Mouse (Mus musculus): ENCODE results near the gene Gm19426. TPM values are rescaled to one million over a fixed set of nuclear protein-coding genes. Genes with fewer than 3 reads are reported as not detected.

Gm19426 gene
- polyA plus RNA-seq (2012; rRNA removed), result 2.8 and 3.7 TPM in 2 replicates

- DNase-seq (ENCODE audit: extremely low spot score in 1 of 2, low spot score in 1 of 2), result peak; percentile 57 to 66
These were observed at the start of gene Gm19426 for GRCm38 (mm10) chr2:84743561-84743960. Gene Gm19426, minus strand, starts transcription at chr2:84743655.

GRCm38 (mm10) chr2:84793154-84793553 lies 49.7 kb upstream of the Gm19426 start:
- no peak for DNase-seq (ENCODE audit: extremely low spot score in 1 of 2, low spot score in 1 of 2)

- DNase-seq (ENCODE audit: extremely low spot score in 1 of 2, low spot score in 1 of 2), result no peak
These were observed 49.1 kb upstream of the Gm19426 start for GRCm38 (mm10) chr2:84792516-84792915.

- DNase-seq (ENCODE audit: extremely low spot score in 1 of 2, low spot score in 1 of 2), result no peak
These were observed 47.0 kb upstream of the Gm19426 start for GRCm38 (mm10) chr2:84790418-84790817.

- no peak for DNase-seq (ENCODE audit: extremely low spot score in 1 of 2, low spot score in 1 of 2)
These were observed 44.9 kb upstream of the Gm19426 start for GRCm38 (mm10) chr2:84788316-84788715.

- DNase-seq (ENCODE audit: extremely low spot score in 1 of 2, low spot score in 1 of 2), result peak in 1 of 2 experiments; percentile 6
These were observed 40.5 kb upstream of the Gm19426 start for GRCm38 (mm10) chr2:84783840-84784566.

GRCm38 (mm10) chr2:84783315-84783714 lies 39.9 kb upstream of the Gm19426 start:
- DNase-seq (ENCODE audit: extremely low spot score in 1 of 2, low spot score in 1 of 2), result no peak

GRCm38 (mm10) chr2:84779210-84779609 lies 35.8 kb upstream of the Gm19426 start:
- no peak for DNase-seq (ENCODE audit: extremely low spot score in 1 of 2, low spot score in 1 of 2)

- no peak for DNase-seq (ENCODE audit: extremely low spot score in 1 of 2, low spot score in 1 of 2)
These were observed 34.3 kb upstream of the Gm19426 start for GRCm38 (mm10) chr2:84777706-84778105.

- no peak for DNase-seq (ENCODE audit: extremely low spot score in 1 of 2, low spot score in 1 of 2)
These were observed 32.2 kb upstream of the Gm19426 start for GRCm38 (mm10) chr2:84775665-84776064.

GRCm38 (mm10) chr2:84775241-84775640 lies 31.8 kb upstream of the Gm19426 start, which contains the start of gene Serping1:
Gene Serping1, minus strand, starts transcription at chr2:84775444.
- DNase-seq (ENCODE audit: extremely low spot score in 1 of 2, low spot score in 1 of 2), result no peak

- peak in 1 of 2 experiments; percentile 4 for DNase-seq (ENCODE audit: extremely low spot score in 1 of 2, low spot score in 1 of 2)
These were observed 31.3 kb upstream of the Gm19426 start for GRCm38 (mm10) chr2:84774751-84775150.

- no peak for DNase-seq (ENCODE audit: extremely low spot score in 1 of 2, low spot score in 1 of 2)
These were observed 29.7 kb upstream of the Gm19426 start for GRCm38 (mm10) chr2:84773195-84773594.

- DNase-seq (ENCODE audit: extremely low spot score in 1 of 2, low spot score in 1 of 2), result no peak
These were observed 29.0 kb upstream of the Gm19426 start for GRCm38 (mm10) chr2:84772454-84772853.

- no peak for DNase-seq (ENCODE audit: extremely low spot score in 1 of 2, low spot score in 1 of 2)
These were observed 27.0 kb upstream of the Gm19426 start for GRCm38 (mm10) chr2:84770501-84770900.

- no peak for DNase-seq (ENCODE audit: extremely low spot score in 1 of 2, low spot score in 1 of 2)
These were observed 19.4 kb upstream of the Gm19426 start for GRCm38 (mm10) chr2:84762818-84763217.

GRCm38 (mm10) chr2:84762295-84762694 lies 18.8 kb upstream of the Gm19426 start:
- DNase-seq (ENCODE audit: extremely low spot score in 1 of 2, low spot score in 1 of 2), result no peak

- no peak for DNase-seq (ENCODE audit: extremely low spot score in 1 of 2, low spot score in 1 of 2)
These were observed 18.4 kb upstream of the Gm19426 start for GRCm38 (mm10) chr2:84761840-84762239.

- DNase-seq (ENCODE audit: extremely low spot score in 1 of 2, low spot score in 1 of 2), result no peak
These were observed 17.9 kb upstream of the Gm19426 start for GRCm38 (mm10) chr2:84761309-84761708.

GRCm38 (mm10) chr2:84760777-84761176 lies 17.3 kb upstream of the Gm19426 start:
- DNase-seq (ENCODE audit: extremely low spot score in 1 of 2, low spot score in 1 of 2), result no peak

- DNase-seq (ENCODE audit: extremely low spot score in 1 of 2, low spot score in 1 of 2), result peak in 1 of 2 experiments; percentile 74
These were observed 15.2 kb upstream of the Gm19426 start for GRCm38 (mm10) chr2:84758542-84759127.
